Mouse (Mus musculus): ENCODE measurements around the gene Ppargc1a.

Ppargc1a gene

GRCm38 (mm10) chr5:51567659-51568058 is at the start of gene Ppargc1a:
Gene Ppargc1a, minus strand, starts transcription at chr5:51567726.
- no peak for DNase-seq (ENCODE audit: low read depth, low spot score)

- no peak for DNase-seq (ENCODE audit: low read depth, low spot score)
Observed at GRCm38 (mm10) chr5:51616877-51617276, 49.4 kb upstream of the Ppargc1a start.

GRCm38 (mm10) chr5:51612049-51612448 is 44.5 kb upstream of the Ppargc1a start:
- DNase-seq (ENCODE audit: low read depth, low spot score) = no peak

- DNase-seq (ENCODE audit: low read depth, low spot score) = no peak
Observed at GRCm38 (mm10) chr5:51607686-51608480, 40.4 kb upstream of the Ppargc1a start.

- no peak for DNase-seq (ENCODE audit: low read depth, low spot score)
Observed at GRCm38 (mm10) chr5:51599549-51599948, 32.0 kb upstream of the Ppargc1a start.

- DNase-seq (ENCODE audit: low read depth, low spot score) = no peak
Observed at GRCm38 (mm10) chr5:51595644-51596043, 28.1 kb upstream of the Ppargc1a start.

GRCm38 (mm10) chr5:51592206-51592605 is 24.7 kb upstream of the Ppargc1a start:
- DNase-seq (ENCODE audit: low read depth, low spot score) = no peak

- DNase-seq (ENCODE audit: low read depth, low spot score) = no peak
Observed at GRCm38 (mm10) chr5:51591537-51592154, 24.1 kb upstream of the Ppargc1a start.

- no peak for DNase-seq (ENCODE audit: low read depth, low spot score)
Observed at GRCm38 (mm10) chr5:51586187-51586586, 18.7 kb upstream of the Ppargc1a start.

- DNase-seq (ENCODE audit: low read depth, low spot score) = no peak
Observed at GRCm38 (mm10) chr5:51584987-51585386, 17.5 kb upstream of the Ppargc1a start.

- no peak for DNase-seq (ENCODE audit: low read depth, low spot score)
Observed at GRCm38 (mm10) chr5:51584186-51584585, 16.7 kb upstream of the Ppargc1a start.

- DNase-seq (ENCODE audit: low read depth, low spot score) = no peak
Observed at GRCm38 (mm10) chr5:51583632-51584031, 16.1 kb upstream of the Ppargc1a start.

- no peak for DNase-seq (ENCODE audit: low read depth, low spot score)
Observed at GRCm38 (mm10) chr5:51583030-51583429, 15.5 kb upstream of the Ppargc1a start.

GRCm38 (mm10) chr5:51582618-51583017 is 15.1 kb upstream of the Ppargc1a start:
- DNase-seq (ENCODE audit: low read depth, low spot score) = no peak

- DNase-seq (ENCODE audit: low read depth, low spot score) = no peak
Observed at GRCm38 (mm10) chr5:51577594-51577993, 10.1 kb upstream of the Ppargc1a start.

- no peak for DNase-seq (ENCODE audit: low read depth, low spot score)
Observed at GRCm38 (mm10) chr5:51573770-51574169, 6.2 kb upstream of the Ppargc1a start.

- no peak for DNase-seq (ENCODE audit: low read depth, low spot score)
Observed at GRCm38 (mm10) chr5:51568198-51568690, 718 bp upstream of the Ppargc1a start.

GRCm38 (mm10) chr5:51565672-51566071 is 1.9 kb downstream of the Ppargc1a start:
- no peak for DNase-seq (ENCODE audit: low read depth, low spot score)

GRCm38 (mm10) chr5:51565038-51565437 is 2.5 kb downstream of the Ppargc1a start:
- DNase-seq (ENCODE audit: low read depth, low spot score) = no peak

- no peak for DNase-seq (ENCODE audit: low read depth, low spot score)
Observed at GRCm38 (mm10) chr5:51563574-51563973, 4.0 kb downstream of the Ppargc1a start.

GRCm38 (mm10) chr5:51557607-51558278 is 9.8 kb downstream of the Ppargc1a start:
- no peak for DNase-seq (ENCODE audit: low read depth, low spot score)

GRCm38 (mm10) chr5:51553671-51554070 is 13.9 kb downstream of the Ppargc1a start:
- no peak for DNase-seq (ENCODE audit: low read depth, low spot score)
